Mouse (Mus musculus): Measurements from ENCODE around the gene Man1a. TPM values are rescaled to one million over a fixed set of nuclear protein-coding genes. Genes with fewer than 3 reads are reported as not detected.

Man1a gene
- total RNA-seq, 1 experiment from 2014 or later, result 119 TPM

- ATAC-seq (replicated peaks; ENCODE audit: insufficient number of reproducible peaks, low FRiP score, low TSS enrichment, poor library complexity, severe bottlenecking), result no peak
Observed at GRCm38 (mm10) chr10:54032316-54033092, 43.9 kb downstream of the Man1a start.

- no peak for ATAC-seq (replicated peaks; ENCODE audit: insufficient number of reproducible peaks, low FRiP score, low TSS enrichment, poor library complexity, severe bottlenecking)
Observed at GRCm38 (mm10) chr10:54028866-54029265, 47.5 kb downstream of the Man1a start.

- ATAC-seq (replicated peaks; ENCODE audit: insufficient number of reproducible peaks, low FRiP score, low TSS enrichment, poor library complexity, severe bottlenecking), result no peak
Observed at GRCm38 (mm10) chr10:54026738-54027427, 49.5 kb downstream of the Man1a start.

- ATAC-seq (replicated peaks; ENCODE audit: insufficient number of reproducible peaks, low FRiP score, low TSS enrichment, poor library complexity, severe bottlenecking), result no peak
Observed at GRCm38 (mm10) chr10:54026101-54026500, 50.3 kb downstream of the Man1a start.

GRCm38 (mm10) chr10:54017904-54018454, 58.4 kb downstream of the Man1a start:
- no peak for ATAC-seq (replicated peaks; ENCODE audit: insufficient number of reproducible peaks, low FRiP score, low TSS enrichment, poor library complexity, severe bottlenecking)

- ATAC-seq (replicated peaks; ENCODE audit: insufficient number of reproducible peaks, low FRiP score, low TSS enrichment, poor library complexity, severe bottlenecking), result no peak
Observed at GRCm38 (mm10) chr10:54014116-54014758, 62.2 kb downstream of the Man1a start.

GRCm38 (mm10) chr10:54013143-54013791, 63.1 kb downstream of the Man1a start:
- no peak for ATAC-seq (replicated peaks; ENCODE audit: insufficient number of reproducible peaks, low FRiP score, low TSS enrichment, poor library complexity, severe bottlenecking)

GRCm38 (mm10) chr10:54009154-54009553, 67.3 kb downstream of the Man1a start:
- ATAC-seq (replicated peaks; ENCODE audit: insufficient number of reproducible peaks, low FRiP score, low TSS enrichment, poor library complexity, severe bottlenecking), result no peak

GRCm38 (mm10) chr10:54006868-54007267, 69.5 kb downstream of the Man1a start:
- no peak for ATAC-seq (replicated peaks; ENCODE audit: insufficient number of reproducible peaks, low FRiP score, low TSS enrichment, poor library complexity, severe bottlenecking)

GRCm38 (mm10) chr10:54005847-54006246, 70.6 kb downstream of the Man1a start:
- no peak for ATAC-seq (replicated peaks; ENCODE audit: insufficient number of reproducible peaks, low FRiP score, low TSS enrichment, poor library complexity, severe bottlenecking)

- ATAC-seq (replicated peaks; ENCODE audit: insufficient number of reproducible peaks, low FRiP score, low TSS enrichment, poor library complexity, severe bottlenecking), result no peak
Observed at GRCm38 (mm10) chr10:54002936-54003335, 73.5 kb downstream of the Man1a start.

GRCm38 (mm10) chr10:53997301-53997700, 79.1 kb downstream of the Man1a start:
- ATAC-seq (replicated peaks; ENCODE audit: insufficient number of reproducible peaks, low FRiP score, low TSS enrichment, poor library complexity, severe bottlenecking), result no peak

- no peak for ATAC-seq (replicated peaks; ENCODE audit: insufficient number of reproducible peaks, low FRiP score, low TSS enrichment, poor library complexity, severe bottlenecking)
Observed at GRCm38 (mm10) chr10:53996216-53996615, 80.2 kb downstream of the Man1a start.

- no peak for ATAC-seq (replicated peaks; ENCODE audit: insufficient number of reproducible peaks, low FRiP score, low TSS enrichment, poor library complexity, severe bottlenecking)
Observed at GRCm38 (mm10) chr10:53994591-53994990, 81.8 kb downstream of the Man1a start.

GRCm38 (mm10) chr10:53990434-53990833, 86.0 kb downstream of the Man1a start:
- ATAC-seq (replicated peaks; ENCODE audit: insufficient number of reproducible peaks, low FRiP score, low TSS enrichment, poor library complexity, severe bottlenecking), result no peak

GRCm38 (mm10) chr10:53984894-53985293, 91.5 kb downstream of the Man1a start:
- ATAC-seq (replicated peaks; ENCODE audit: insufficient number of reproducible peaks, low FRiP score, low TSS enrichment, poor library complexity, severe bottlenecking), result no peak

GRCm38 (mm10) chr10:53984086-53984485, 92.3 kb downstream of the Man1a start:
- ATAC-seq (replicated peaks; ENCODE audit: insufficient number of reproducible peaks, low FRiP score, low TSS enrichment, poor library complexity, severe bottlenecking), result no peak

- no peak for ATAC-seq (replicated peaks; ENCODE audit: insufficient number of reproducible peaks, low FRiP score, low TSS enrichment, poor library complexity, severe bottlenecking)
Observed at GRCm38 (mm10) chr10:53978647-53979046, 97.8 kb downstream of the Man1a start.

- no peak for ATAC-seq (replicated peaks; ENCODE audit: insufficient number of reproducible peaks, low FRiP score, low TSS enrichment, poor library complexity, severe bottlenecking)
Observed at GRCm38 (mm10) chr10:53974180-53974579, 102.2 kb downstream of the Man1a start.
